Mouse (Mus musculus): ENCODE measurements around the gene Bak1.

DNA sequence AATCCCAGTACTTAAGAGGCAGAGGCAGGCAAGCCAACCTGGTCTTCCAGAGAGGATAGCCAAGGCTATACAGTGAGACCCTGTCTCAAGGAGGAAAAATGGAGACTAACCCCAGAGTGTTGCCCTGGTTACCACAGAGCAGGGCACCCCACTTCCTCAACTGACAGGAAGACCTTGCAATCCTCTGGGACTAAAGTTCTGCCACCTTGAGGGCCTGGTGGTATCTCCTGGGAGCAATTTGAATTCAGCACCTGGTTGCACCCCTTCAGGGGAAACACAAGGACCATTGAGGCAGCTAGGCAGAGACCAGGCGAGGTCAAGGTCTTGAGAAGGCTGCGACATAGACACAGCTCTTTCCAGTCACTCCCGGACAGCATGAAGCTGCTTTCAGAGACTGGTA, 2.9 kb downstream of the Bak1 start:
- no peak for TF ChIP-seq CTCF (IDR thresholded peaks at IDR 0.05)
- TF ChIP-seq POLR2A (IDR thresholded peaks at IDR 0.05; ENCODE audit: insufficient read depth, low read depth, low read length): no peak
- TF ChIP-seq EP300 (IDR thresholded peaks at IDR 0.05; ENCODE audit: insufficient read depth, low read depth, low read length): no peak

Data from heart, adult 2 months (tissue).